Mouse (Mus musculus) heart, adult 18-20 months (tissue): ENCODE measurements around the gene Vwa8. TPM values are rescaled to one million over a fixed set of nuclear protein-coding genes. Genes with fewer than 3 reads are reported as not detected.
"Not testable (repeated sequence)": the region's sequence is repeated elsewhere in the genome, so short reads cannot be mapped to it uniquely, and the experiment has no call there.

ENCODE experiments used
- DNase-seq, 2 experiments: peaks; one replicate each; pipeline ENCODE4 v3.0.0; 2021 to 2022; ENCODE audit warnings: mixed read lengths in 1 of 2
- total RNA-seq, 2 experiments: library from RNA; stranded (reverse); gene quantifications; 2 replicates each; pipeline ENCODE4 v1.2.3; 2021

The Vwa8 gene
- total RNA-seq, 2 experiments from 2014 or later = 177 to 181 TPM

- peak in 1 of 2 experiments; percentile 30 for DNase-seq
These were observed 134.3 kb downstream of the Vwa8 start for GRCm38 (mm10) chr14:78983104-78983503.

DNA sequence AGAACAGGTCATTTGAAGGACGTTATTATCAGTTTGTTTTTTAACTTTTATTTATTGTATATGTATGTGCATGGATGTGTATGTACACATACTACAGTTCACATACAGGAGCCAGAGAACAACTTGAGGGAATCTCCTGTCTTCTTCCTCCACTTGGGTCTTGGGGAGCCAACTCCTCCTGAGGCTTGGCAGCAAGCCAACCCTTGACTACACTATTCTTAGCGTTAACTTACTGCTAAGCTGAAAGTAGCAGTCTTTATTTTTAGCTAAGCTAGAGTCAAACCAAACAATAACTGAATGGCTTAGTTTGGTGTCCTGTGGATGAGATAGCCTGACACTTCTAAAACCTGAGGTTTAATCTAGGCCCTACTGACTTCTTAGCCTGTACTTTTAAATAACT lies 135.4 kb downstream of the Vwa8 start:
- DNase-seq = peak; percentile 23 to 41

GRCm38 (mm10) chr14:78987543-78987942 lies 138.7 kb downstream of the Vwa8 start:
- peak in 1 of 2 experiments; percentile 9 for DNase-seq

- DNase-seq = peak in 1 of 2 experiments; percentile 45
These were observed 143.6 kb downstream of the Vwa8 start for GRCm38 (mm10) chr14:78992456-78992855.

DNA sequence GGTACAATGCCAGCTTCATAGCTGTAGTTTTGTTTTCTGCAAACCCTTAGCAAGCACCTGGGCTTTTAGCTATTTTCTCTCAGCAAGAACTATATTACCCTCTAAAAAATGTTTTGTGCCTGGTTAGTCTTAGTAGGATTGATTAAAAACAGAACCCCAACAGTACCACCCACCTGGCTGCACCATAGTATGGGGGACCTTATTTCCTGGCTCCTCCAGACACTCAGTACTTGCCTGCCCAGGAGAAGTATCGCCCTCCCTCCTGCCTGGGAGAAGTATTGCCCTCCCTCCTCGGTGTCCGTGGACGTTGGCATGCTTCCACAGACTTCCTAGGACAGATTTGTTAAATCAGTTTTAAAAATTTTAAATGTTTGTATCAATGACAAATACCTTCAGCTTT lies 144.7 kb downstream of the Vwa8 start:
- DNase-seq = no peak

DNA sequence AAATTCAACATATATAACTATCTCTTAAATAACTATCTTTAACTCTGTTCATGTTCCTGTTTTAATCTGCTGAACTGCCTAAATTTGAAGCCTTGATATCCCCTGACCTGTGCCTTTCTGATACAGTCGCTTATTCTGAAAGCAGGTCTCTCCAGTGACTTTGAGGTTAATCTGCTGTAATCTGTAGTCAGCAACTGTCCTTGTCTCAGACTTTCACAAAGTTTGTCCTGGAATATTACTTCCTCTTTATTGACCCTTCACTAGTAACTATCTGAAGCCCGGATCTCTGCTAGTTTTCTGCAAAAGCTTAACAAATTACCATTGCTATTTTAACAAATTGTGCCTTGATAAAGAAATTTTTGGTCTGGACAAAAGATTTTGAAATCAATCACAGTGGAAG lies 147.5 kb downstream of the Vwa8 start:
- no peak for DNase-seq

DNA sequence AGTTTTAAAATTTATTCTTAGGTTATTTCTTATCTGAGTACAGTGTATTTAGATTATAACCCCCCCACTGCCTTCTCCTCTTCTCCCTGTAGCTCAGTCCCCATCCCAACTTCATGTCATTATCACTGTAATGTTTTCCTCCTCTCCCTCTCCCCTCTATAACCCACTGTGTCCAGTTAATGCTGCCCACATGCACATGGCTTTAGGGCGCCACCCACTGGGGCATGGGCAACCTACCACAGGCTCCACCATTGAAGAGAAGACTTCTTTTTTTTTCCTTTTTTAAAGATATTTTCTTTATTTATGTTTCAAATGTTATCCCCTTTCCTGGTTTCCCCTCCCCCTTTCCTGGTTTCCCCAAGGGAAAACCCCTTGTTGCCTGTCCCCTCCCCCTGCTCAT lies 154.7 kb downstream of the Vwa8 start:
- peak in 1 of 2 experiments; percentile 30 for DNase-seq

DNA sequence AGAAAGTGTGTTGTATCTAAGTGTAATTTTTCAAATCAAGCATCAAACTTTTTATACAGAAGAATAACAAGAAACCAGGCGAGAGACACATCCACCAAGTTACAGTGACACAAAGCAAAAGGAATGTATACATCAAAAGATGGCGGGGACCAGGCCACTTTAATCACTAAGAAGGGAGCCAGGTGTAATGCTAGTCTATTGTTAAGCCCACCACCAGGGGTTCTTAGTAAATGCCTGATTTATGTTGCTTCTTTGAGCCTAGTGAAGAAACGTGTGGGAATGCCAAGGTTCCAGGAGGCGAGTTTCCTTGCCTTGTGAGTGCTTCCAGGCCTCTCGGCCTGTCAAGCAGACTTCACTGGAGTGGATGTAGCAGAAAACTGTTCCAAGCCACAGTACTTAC lies 168.9 kb downstream of the Vwa8 start:
- DNase-seq = not testable (repeated sequence)

DNA sequence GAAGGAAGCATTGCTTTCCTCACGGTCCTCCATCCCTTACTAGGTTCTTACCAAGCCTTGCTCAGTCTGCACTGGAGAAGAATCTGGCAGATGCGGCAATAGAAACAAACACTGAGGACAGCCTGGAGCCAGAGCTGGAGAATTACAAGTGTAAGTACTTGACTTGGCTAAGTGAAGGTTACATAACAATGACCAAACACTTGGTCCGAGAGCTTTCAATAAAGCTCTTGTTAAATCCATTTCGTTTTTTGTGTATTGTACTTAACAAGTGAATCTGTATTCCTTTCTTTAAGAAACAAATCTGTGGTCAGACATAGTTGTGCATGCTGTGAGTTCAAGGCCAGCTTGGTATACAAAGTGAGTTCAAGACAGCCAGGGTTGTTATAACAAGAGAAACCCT lies 169.7 kb downstream of the Vwa8 start:
- no peak for DNase-seq

GRCm38 (mm10) chr14:79021725-79022124 lies 172.9 kb downstream of the Vwa8 start:
- DNase-seq = no peak

DNA sequence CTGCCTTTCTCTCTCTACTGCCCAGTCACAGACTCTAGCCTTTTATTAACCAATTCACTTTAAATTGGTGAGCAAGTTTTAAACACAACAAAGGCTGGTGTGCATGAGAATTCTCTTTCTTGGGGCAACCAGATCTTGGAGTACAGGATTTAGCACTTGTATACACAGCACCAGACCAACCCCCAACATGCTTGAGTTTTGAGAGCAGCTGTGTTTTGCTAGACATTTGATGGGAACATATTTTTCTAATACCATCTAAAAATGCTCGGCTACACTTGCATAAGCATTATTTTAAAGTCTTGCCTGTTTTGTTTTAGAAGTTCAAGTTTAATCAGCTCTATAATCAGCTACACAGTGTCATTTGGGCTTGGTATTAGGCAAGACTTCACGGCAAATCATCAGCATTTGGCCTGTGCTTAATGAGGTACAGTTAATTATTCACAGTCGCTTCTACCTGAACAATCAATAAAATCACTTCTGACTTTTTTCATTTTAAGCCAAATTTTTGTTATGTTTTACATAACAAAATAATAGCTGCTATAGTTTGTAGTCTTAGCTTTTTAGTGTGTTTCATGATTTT lies 180.2 kb downstream of the Vwa8 start:
- no peak for DNase-seq

GRCm38 (mm10) chr14:79030715-79031114 lies 181.9 kb downstream of the Vwa8 start:
- no peak for DNase-seq

DNA sequence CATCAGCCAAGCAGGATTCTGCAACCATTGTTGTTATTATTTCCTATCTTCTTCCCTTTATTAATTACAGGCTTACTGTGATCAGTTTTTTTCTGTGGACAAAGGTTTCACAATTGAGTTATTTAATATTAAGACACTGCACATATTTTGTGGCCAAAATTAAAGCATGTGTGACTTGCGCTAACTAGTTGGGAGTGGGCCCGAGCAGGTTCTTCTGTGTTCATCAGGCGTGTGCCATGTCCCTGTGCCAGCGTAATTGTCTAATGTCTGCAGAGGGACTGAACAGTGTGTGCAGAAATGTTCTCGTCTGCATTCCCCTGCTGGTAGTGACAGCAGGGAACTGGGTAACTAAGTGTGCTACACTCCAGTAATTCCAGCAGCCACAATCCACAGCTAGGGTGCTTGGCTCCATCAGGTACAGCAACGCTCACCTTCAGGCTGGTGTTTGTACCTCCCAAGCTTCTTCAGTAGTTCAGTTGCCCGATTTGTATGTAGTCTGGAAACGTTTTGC lies 182.4 kb downstream of the Vwa8 start:
- no peak for DNase-seq

- DNase-seq = no peak
These were observed 184.5 kb downstream of the Vwa8 start for GRCm38 (mm10) chr14:79033396-79033795.

GRCm38 (mm10) chr14:79034511-79034913 lies 185.7 kb downstream of the Vwa8 start:
- peak in 1 of 2 experiments; percentile 52 for DNase-seq

- no peak for DNase-seq
These were observed 186.7 kb downstream of the Vwa8 start for GRCm38 (mm10) chr14:79035575-79035974.

GRCm38 (mm10) chr14:79047186-79047585 lies 198.3 kb downstream of the Vwa8 start:
- DNase-seq = no peak

DNA sequence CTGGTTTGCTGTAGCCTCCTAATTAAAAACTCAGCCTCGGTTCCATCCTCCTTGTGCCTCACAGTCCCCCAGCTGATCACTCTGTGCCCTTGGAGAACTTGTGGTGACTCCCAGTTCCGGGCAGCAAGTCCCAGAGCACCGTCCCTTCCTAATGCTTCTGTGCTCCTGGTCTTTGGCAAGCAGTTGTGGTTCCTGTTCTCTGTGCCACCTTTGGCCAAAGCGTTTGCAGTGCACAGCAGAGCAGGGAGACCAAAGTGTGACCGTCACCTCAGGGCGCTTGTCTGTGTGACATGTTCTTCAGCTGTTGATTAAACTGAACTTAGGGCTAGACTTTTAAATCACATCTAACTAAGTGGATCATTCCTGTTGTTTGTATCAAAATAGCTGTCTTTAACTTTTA lies 199.1 kb downstream of the Vwa8 start:
- DNase-seq = peak in 1 of 2 experiments; percentile 20

- DNase-seq = no peak
These were observed 200.7 kb downstream of the Vwa8 start for GRCm38 (mm10) chr14:79049544-79049943.

- no peak for DNase-seq
These were observed 216.8 kb downstream of the Vwa8 start for GRCm38 (mm10) chr14:79065636-79066035.

DNA sequence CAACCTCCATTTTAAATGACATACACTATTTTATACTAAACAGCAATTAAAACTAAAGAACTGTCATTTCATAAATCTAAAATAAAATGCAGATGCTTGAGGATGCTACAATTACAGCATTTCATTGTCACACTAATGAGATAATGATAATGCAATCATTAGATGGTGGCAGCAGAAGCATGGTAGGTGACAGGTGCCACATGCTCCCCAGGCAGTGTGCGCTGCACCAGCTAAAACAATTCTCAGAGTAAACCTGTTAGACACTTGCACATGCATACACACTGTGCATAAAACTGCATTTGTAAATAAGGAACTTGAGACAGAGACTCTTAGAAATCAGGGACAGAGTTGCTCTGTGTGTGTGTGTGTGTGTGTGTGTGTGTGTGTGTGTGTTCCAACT lies 220.7 kb downstream of the Vwa8 start:
- DNase-seq = no peak

- DNase-seq = peak; percentile 61 to 72
These were observed 225.9 kb downstream of the Vwa8 start for GRCm38 (mm10) chr14:79074786-79075185.

GRCm38 (mm10) chr14:79076560-79077300 lies 227.9 kb downstream of the Vwa8 start:
- peak; percentile 47 to 62 for DNase-seq

DNA sequence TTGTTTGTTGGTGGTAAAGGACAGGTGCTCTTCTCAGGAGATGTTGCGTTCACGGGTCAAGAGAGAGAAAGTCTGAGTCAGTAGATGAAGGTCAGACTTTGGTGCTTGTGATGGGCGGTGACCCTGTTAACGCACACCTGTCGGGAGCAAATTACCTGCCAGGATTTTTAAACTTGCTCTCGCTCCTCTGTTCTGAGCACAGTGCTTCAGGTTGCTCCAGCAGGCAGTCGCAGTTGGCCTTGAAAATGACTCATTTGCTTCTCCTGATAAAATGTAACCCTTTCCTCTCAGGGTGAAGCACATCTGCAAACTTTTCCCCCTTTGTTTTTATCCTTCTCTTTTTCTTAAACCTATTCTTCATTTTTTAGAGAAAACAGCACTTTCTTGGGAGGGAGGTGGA lies 234.7 kb downstream of the Vwa8 start:
- no peak for DNase-seq
